Mouse (Mus musculus) T-cell, adult 66 days (primary cell): Measurements from ENCODE around the gene Pomgnt2. TPM values are rescaled to one million over a fixed set of nuclear protein-coding genes. Genes with fewer than 3 reads are reported as not detected.

Experiments used
- total RNA-seq, 2 experiments: library from RNA; stranded (reverse); gene quantifications; 3 replicates in 1 of 2; 4 replicates in 1 of 2; pipeline ENCODE4 v1.2.4; 2023

Pomgnt2 gene
- under 1 TPM in 1 of 2 experiments, not detected in 1; 0.23 TPM for total RNA-seq

GRCm38 (mm10) chr9:121997010-121997409 is at the start of gene Pomgnt2:
Pomgnt2 (minus strand) TSS chr9:121997110.

GRCm38 (mm10) chr9:121950418-121951113 is 46.3 kb downstream of the Pomgnt2 start, which contains the start of gene Fam198a:
Fam198a (plus strand) TSS chr9:121950988.

Other genes starting within 250 kb of the Pomgnt2 start
- gene Zfp651, start 237.8 kb downstream of the Pomgnt2 start, total RNA-seq: 1 to 10 TPM; 1.8 to 2.2 TPM
- gene Klhl40, start 219.5 kb downstream of the Pomgnt2 start, total RNA-seq: not detected
- gene Hhatl, start 204.6 kb downstream of the Pomgnt2 start, total RNA-seq: not detected
- gene Ccdc13, start 157.6 kb downstream of the Pomgnt2 start, total RNA-seq: not detected
- 10 to 100 TPM; 34.2 to 37.4 TPM for gene Higd1a, start 138.7 kb downstream of the Pomgnt2 start, total RNA-seq
- not detected for gene Ackr2, start 98.8 kb downstream of the Pomgnt2 start, total RNA-seq
- gene Cyp8b1, start 80.8 kb downstream of the Pomgnt2 start, total RNA-seq: not detected
- gene Fam198a, start 46.1 kb downstream of the Pomgnt2 start, total RNA-seq: not detected
- 100 to 1,000 TPM; 105 to 108 TPM for gene Snrk, start 120.2 kb upstream of the Pomgnt2 start, total RNA-seq